Mouse (Mus musculus) retina, embryonic 14.5 days (tissue): ENCODE results near the gene Lhx2.

ENCODE experiments used
- DNase-seq: peaks from one replicate; pipeline ENCODE4 v3.0.0-alpha.2; 2015; ENCODE audit warnings: low spot score

The Lhx2 gene

GRCm38 (mm10) chr2:38359186-38359585 is 20.1 kb downstream of the Lhx2 start:
- no peak for DNase-seq

GRCm38 (mm10) chr2:38359811-38360210 is 20.7 kb downstream of the Lhx2 start:
- DNase-seq, result peak; percentile 37

- DNase-seq, result no peak
Measured at GRCm38 (mm10) chr2:38366222-38366621, 27.1 kb downstream of the Lhx2 start.

- DNase-seq, result no peak
Measured at GRCm38 (mm10) chr2:38367023-38367422, 27.9 kb downstream of the Lhx2 start.

- DNase-seq, result no peak
Measured at GRCm38 (mm10) chr2:38367852-38368251, 28.8 kb downstream of the Lhx2 start.

GRCm38 (mm10) chr2:38368746-38369330 is 29.8 kb downstream of the Lhx2 start:
- DNase-seq, result no peak

- peak; percentile 91 for DNase-seq
Measured at GRCm38 (mm10) chr2:38375606-38376304, 36.7 kb downstream of the Lhx2 start.

GRCm38 (mm10) chr2:38377254-38377653 is 38.2 kb downstream of the Lhx2 start:
- no peak for DNase-seq

GRCm38 (mm10) chr2:38378346-38378745 is 39.3 kb downstream of the Lhx2 start:
- DNase-seq, result peak; percentile 68

GRCm38 (mm10) chr2:38378849-38379545 is 39.9 kb downstream of the Lhx2 start:
- DNase-seq, result no peak

- no peak for DNase-seq
Measured at GRCm38 (mm10) chr2:38379546-38379870, 40.4 kb downstream of the Lhx2 start.

GRCm38 (mm10) chr2:38380136-38381083 is 41.3 kb downstream of the Lhx2 start:
- DNase-seq, result no peak

- DNase-seq, result no peak
Measured at GRCm38 (mm10) chr2:38387568-38388262, 48.6 kb downstream of the Lhx2 start.

- DNase-seq, result no peak
Measured at GRCm38 (mm10) chr2:38394977-38395868, 56.1 kb downstream of the Lhx2 start.

- no peak for DNase-seq
Measured at GRCm38 (mm10) chr2:38395869-38396236, 56.8 kb downstream of the Lhx2 start.

GRCm38 (mm10) chr2:38397306-38397705 is 58.2 kb downstream of the Lhx2 start:
- no peak for DNase-seq

GRCm38 (mm10) chr2:38397882-38398281 is 58.8 kb downstream of the Lhx2 start:
- DNase-seq, result no peak

GRCm38 (mm10) chr2:38402611-38403010 is 63.5 kb downstream of the Lhx2 start:
- no peak for DNase-seq

GRCm38 (mm10) chr2:38403231-38403630 is 64.2 kb downstream of the Lhx2 start:
- DNase-seq, result no peak

GRCm38 (mm10) chr2:38404007-38404596 is 65.0 kb downstream of the Lhx2 start:
- DNase-seq, result peak; percentile 55
